29 mouse cellular contexts compared by ENCODE assay signal in the genomic region with DNA sequence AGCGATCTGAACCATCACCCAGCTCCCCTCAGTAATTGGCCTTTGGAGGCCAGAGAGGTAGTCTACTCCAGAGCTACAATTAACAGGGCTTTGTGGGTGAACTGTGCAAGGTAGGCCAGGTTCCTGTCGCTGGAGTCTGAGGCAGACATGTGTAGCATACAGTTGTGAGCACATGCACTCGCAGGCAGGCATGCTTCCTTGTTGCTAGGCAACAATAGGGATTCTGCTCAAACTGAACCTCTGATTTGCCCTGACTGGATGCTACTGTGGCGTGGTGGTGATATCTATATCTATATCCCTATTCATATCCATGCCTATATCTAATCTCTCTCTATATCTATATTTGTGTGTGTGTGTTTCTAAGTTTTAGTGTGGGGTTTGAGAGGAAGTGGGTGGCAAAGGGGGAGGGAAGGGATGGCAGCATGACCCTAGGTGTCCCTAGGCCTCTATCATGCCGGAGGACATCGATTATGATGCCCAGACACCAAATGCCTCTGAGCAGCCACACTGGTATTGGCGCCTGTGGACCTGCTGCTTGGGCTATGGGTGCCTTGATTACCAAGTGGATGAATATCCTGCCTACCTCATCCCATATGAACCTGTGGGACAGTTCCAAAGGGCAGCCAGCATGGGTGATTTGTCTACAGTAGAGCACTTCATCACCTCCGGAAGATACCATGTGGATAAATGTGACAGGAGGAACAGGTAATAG.
DNase-seq lines count a peak whose midpoint lies in the region; ATAC-seq lines count a peak whose summit lies in the region.
"Had no signal": no experiment of that assay in that cellular context is flagged by ENCODE, and none has a peak within 500 bp of the region (broad histone marks: within the 10 kb centered on the region; RNA-seq: fewer than 3 reads in every experiment).

No protein-coding gene starts in this region.

- H3K27ac ChIP-seq in forebrain, embryonic 16.5 days (ENCODE audit: low read length), result no peak overlapping the region
- no peak overlapping the region for H3K27ac ChIP-seq in forebrain, embryonic 11.5 days (ENCODE audit: low read depth, low read length)
- H3K27ac ChIP-seq in hindbrain, embryonic 16.5 days (ENCODE audit: low read depth, low read length), result no peak overlapping the region
- H3K27ac ChIP-seq in hindbrain, embryonic 11.5 days (ENCODE audit: low read depth, low read length), result no peak overlapping the region
- H3K27ac ChIP-seq in midbrain, embryonic 16.5 days (ENCODE audit: low read length), result no peak overlapping the region
- no peak overlapping the region for H3K27ac ChIP-seq in midbrain, embryonic 11.5 days (ENCODE audit: low read depth, low read length)
- H3K27ac ChIP-seq: embryonic facial prominence, embryonic 12.5 days; limb, embryonic 10.5 days; limb, embryonic 15.5 days; liver, embryonic 13.5 days had no signal

- peak; percentile 72; the same call in 1 of the 2 replicates for ATAC-seq in forebrain, embryonic 16.5 days
- no peak for ATAC-seq in forebrain, embryonic 11.5 days (replicated peaks; ENCODE audit: low FRiP score)
- peak; percentile 83 for ATAC-seq in hindbrain, embryonic 16.5 days
- no peak for ATAC-seq in hindbrain, embryonic 11.5 days (ENCODE audit: low FRiP score)
- peak; percentile 93 for ATAC-seq in midbrain, embryonic 16.5 days
- ATAC-seq in midbrain, embryonic 11.5 days (ENCODE audit: low FRiP score), result no peak
- ATAC-seq: inflammation-experienced regulatory T-cells, adult 6 months; lung, postnatal 0 days; Patski had no signal

- no peak overlapping the region for H3K4me2 ChIP-seq in forebrain, embryonic 16.5 days (ENCODE audit: low read length)
- H3K4me2 ChIP-seq in forebrain, embryonic 11.5 days (ENCODE audit: low read depth, low read length, severe bottlenecking), result no peak overlapping the region
- H3K4me2 ChIP-seq in hindbrain, embryonic 16.5 days (ENCODE audit: low read length), result no peak overlapping the region
- no peak overlapping the region for H3K4me2 ChIP-seq in hindbrain, embryonic 11.5 days (replicated peaks; ENCODE audit: low read depth, low read length)
- H3K4me2 ChIP-seq in midbrain, embryonic 16.5 days (ENCODE audit: low read length), result no peak overlapping the region
- H3K4me2 ChIP-seq in midbrain, embryonic 11.5 days, result no peak overlapping the region
- H3K4me2 ChIP-seq: embryonic facial prominence, embryonic 12.5 days; heart, embryonic 11.5 days; limb, embryonic 15.5 days; liver, embryonic 13.5 days had no signal

- H3K4me3 ChIP-seq in forebrain, embryonic 16.5 days (replicated peaks; ENCODE audit: low read length), result no peak overlapping the region
- H3K4me3 ChIP-seq in forebrain, embryonic 11.5 days (ENCODE audit: low read depth, low read length), result no peak overlapping the region
- no peak overlapping the region for H3K4me3 ChIP-seq in hindbrain, embryonic 16.5 days (ENCODE audit: low read length)
- no peak overlapping the region for H3K4me3 ChIP-seq in hindbrain, embryonic 11.5 days (ENCODE audit: low read depth, low read length)
- no peak overlapping the region for H3K4me3 ChIP-seq in midbrain, embryonic 16.5 days (ENCODE audit: low read depth, low read length)
- H3K4me3 ChIP-seq in midbrain, embryonic 11.5 days (ENCODE audit: low read depth, low read length), result no peak overlapping the region
- H3K4me3 ChIP-seq: embryonic facial prominence, embryonic 12.5 days; limb, embryonic 10.5 days; limb, embryonic 15.5 days; liver, embryonic 13.5 days had no signal

- WGBS in forebrain, embryonic 16.5 days, result 80% methylated on average over 8 of the region's 8 CpGs
- WGBS in forebrain, embryonic 11.5 days, result 83% methylated on average over 8 of the region's 8 CpGs
- WGBS in hindbrain, embryonic 16.5 days, result 72% methylated on average over 8 of the region's 8 CpGs
- WGBS in hindbrain, embryonic 11.5 days, result 84% methylated on average over 8 of the region's 8 CpGs
- WGBS in midbrain, embryonic 16.5 days, result 81% methylated on average over 8 of the region's 8 CpGs
- 88% methylated on average over 8 of the region's 8 CpGs for WGBS in midbrain, embryonic 11.5 days

- no peak overlapping the region for H3K9ac ChIP-seq in forebrain, embryonic 16.5 days (replicated peaks; ENCODE audit: low read depth, low read length)
- H3K9ac ChIP-seq in forebrain, embryonic 11.5 days (ENCODE audit: low read length), result no peak overlapping the region
- no peak overlapping the region for H3K9ac ChIP-seq in hindbrain, embryonic 16.5 days (ENCODE audit: low read depth, low read length)
- no peak overlapping the region for H3K9ac ChIP-seq in hindbrain, embryonic 11.5 days (ENCODE audit: low read depth, low read length)
- H3K9ac ChIP-seq in midbrain, embryonic 16.5 days (ENCODE audit: low read depth, low read length), result no peak overlapping the region
- no peak overlapping the region for H3K9ac ChIP-seq in midbrain, embryonic 11.5 days (ENCODE audit: low read length)
- H3K9ac ChIP-seq: embryonic facial prominence, embryonic 12.5 days; limb, embryonic 15.5 days; liver, embryonic 13.5 days had no signal

- no peak for DNase-seq in forebrain, embryonic 11.5 days (ENCODE audit: low spot score)
- DNase-seq in hindbrain, embryonic 11.5 days (ENCODE audit: low spot score), result no peak
- no peak for DNase-seq in midbrain, embryonic 11.5 days (ENCODE audit: low spot score, missing footprints)
- DNase-seq in gastrocnemius, adult 8-10 months (ENCODE audit: low spot score in 2 of 2), result no peak
- DNase-seq: adrenal gland, postnatal 14 days; cerebellum, adult 11-12 months; cerebellum, adult 9-11 months; embryo, embryonic 11 days; gastrocnemius, postnatal 14 days; heart, postnatal 36 days; kidney, adult 11 months; kidney, postnatal 14 days; layer of hippocampus, adult 9-11 months; liver, embryonic 13.5 days; lung, adult 18-20 months; lung, postnatal 4 days; right cerebral cortex, postnatal 25 days; thymus, adult 2 months; thymus, postnatal 36 days had no signal

- no peaks in the 10 kb centered on the region for H3K4me1 ChIP-seq in forebrain, embryonic 16.5 days (replicated peaks; ENCODE audit: control insufficient read depth, insufficient read depth, low read length)
- H3K4me1 ChIP-seq in forebrain, embryonic 11.5 days (replicated peaks; ENCODE audit: control insufficient read depth, insufficient read depth, low read length), result no peaks in the 10 kb centered on the region
- no peaks in the 10 kb centered on the region for H3K4me1 ChIP-seq in hindbrain, embryonic 16.5 days (ENCODE audit: control insufficient read depth, insufficient read depth, low read depth, low read length)
- no peaks in the 10 kb centered on the region for H3K4me1 ChIP-seq in hindbrain, embryonic 11.5 days (replicated peaks; ENCODE audit: control insufficient read depth, insufficient read depth, low read length)
- no peaks in the 10 kb centered on the region for H3K4me1 ChIP-seq in midbrain, embryonic 16.5 days (ENCODE audit: control insufficient read depth, insufficient read depth, low read length)
- H3K4me1 ChIP-seq in midbrain, embryonic 11.5 days (ENCODE audit: control insufficient read depth, insufficient read depth, low read length), result no peaks in the 10 kb centered on the region
- H3K4me1 ChIP-seq: embryonic facial prominence, embryonic 12.5 days; limb, embryonic 15.5 days; liver, embryonic 13.5 days had no signal

- H3K36me3 ChIP-seq in forebrain, embryonic 16.5 days (ENCODE audit: control insufficient read depth, insufficient read depth), result no peaks in the 10 kb centered on the region
- no peaks in the 10 kb centered on the region for H3K36me3 ChIP-seq in forebrain, embryonic 11.5 days (ENCODE audit: control insufficient read depth, insufficient read depth, low read length)
- H3K36me3 ChIP-seq in hindbrain, embryonic 16.5 days (ENCODE audit: control insufficient read depth, insufficient read depth, low read length), result no peaks in the 10 kb centered on the region
- H3K36me3 ChIP-seq in hindbrain, embryonic 11.5 days (ENCODE audit: control insufficient read depth, insufficient read depth, low read length), result no peaks in the 10 kb centered on the region
- no peaks in the 10 kb centered on the region for H3K36me3 ChIP-seq in midbrain, embryonic 16.5 days (ENCODE audit: control insufficient read depth, insufficient read depth, low read length)
- H3K36me3 ChIP-seq in midbrain, embryonic 11.5 days (ENCODE audit: control insufficient read depth, insufficient read depth, low read length), result no peaks in the 10 kb centered on the region
- H3K36me3 ChIP-seq: embryonic facial prominence, embryonic 12.5 days; limb, embryonic 10.5 days; limb, embryonic 15.5 days; liver, embryonic 13.5 days had no signal

- no peaks in the 10 kb centered on the region for H3K27me3 ChIP-seq in forebrain, embryonic 16.5 days (replicated peaks; ENCODE audit: control insufficient read depth, insufficient read depth, low read length)
- no peaks in the 10 kb centered on the region for H3K27me3 ChIP-seq in forebrain, embryonic 11.5 days (ENCODE audit: control insufficient read depth, insufficient read depth, low read length)
- no peaks in the 10 kb centered on the region for H3K27me3 ChIP-seq in hindbrain, embryonic 16.5 days (replicated peaks; ENCODE audit: control insufficient read depth, insufficient read depth, low read length)
- no peaks in the 10 kb centered on the region for H3K27me3 ChIP-seq in hindbrain, embryonic 11.5 days (ENCODE audit: control insufficient read depth, insufficient read depth, low read length)
- no peaks in the 10 kb centered on the region for H3K27me3 ChIP-seq in midbrain, embryonic 16.5 days (ENCODE audit: control insufficient read depth, insufficient read depth, low read depth, low read length)
- no peaks in the 10 kb centered on the region for H3K27me3 ChIP-seq in midbrain, embryonic 11.5 days (ENCODE audit: control insufficient read depth, insufficient read depth, low read length)
- H3K27me3 ChIP-seq: embryonic facial prominence, embryonic 12.5 days; limb, embryonic 15.5 days; liver, embryonic 13.5 days had no signal

- no peaks in the 10 kb centered on the region for H3K9me3 ChIP-seq in forebrain, embryonic 16.5 days (ENCODE audit: control insufficient read depth, low read length)
- no peaks in the 10 kb centered on the region for H3K9me3 ChIP-seq in forebrain, embryonic 11.5 days (ENCODE audit: control insufficient read depth, low read length)
- no peaks in the 10 kb centered on the region for H3K9me3 ChIP-seq in hindbrain, embryonic 16.5 days (ENCODE audit: control insufficient read depth, low read length)
- H3K9me3 ChIP-seq in hindbrain, embryonic 11.5 days (ENCODE audit: control insufficient read depth, low read length), result no peaks in the 10 kb centered on the region
- no peaks in the 10 kb centered on the region for H3K9me3 ChIP-seq in midbrain, embryonic 16.5 days (replicated peaks; ENCODE audit: control insufficient read depth, low read length, poor library complexity, severe bottlenecking)
- H3K9me3 ChIP-seq in midbrain, embryonic 11.5 days (ENCODE audit: control insufficient read depth, low read length), result no peaks in the 10 kb centered on the region
- H3K9me3 ChIP-seq: embryonic facial prominence, embryonic 12.5 days; limb, embryonic 10.5 days; limb, embryonic 15.5 days; liver, embryonic 13.5 days had no signal

Comparison
In these comparisons a context has a peak if more than half of its experiments do, and no peak if none do; other contexts are left out.
1. ATAC-seq: peak in forebrain, embryonic 16.5 days (single experiment), hindbrain, embryonic 16.5 days (single experiment) and midbrain, embryonic 16.5 days (single experiment); none in forebrain, embryonic 11.5 days (single experiment), hindbrain, embryonic 11.5 days (single experiment) and midbrain, embryonic 11.5 days (single experiment).